Mouse (Mus musculus) left cerebral cortex, adult 6 months (tissue): Measurements from ENCODE around the gene Dbi. TPM values are rescaled to one million over a fixed set of nuclear protein-coding genes. Genes with fewer than 3 reads are reported as not detected.

Experiments used
- long read RNA-seq, 2 experiments: library from polyadenylated mRNA; unstranded; transcript quantifications; one replicate each; pipeline ENCODE4 v2.0.0; 2019 to 2020
- polyA plus RNA-seq: library from polyadenylated mRNA; unstranded; fragments of <200 nt; fragmentation: Nextera tagmentation; gene quantifications from 2 replicates; pipeline ENCODE4 v1.2.3, GENCODE M21; 2021

Gene Dbi
- polyA plus RNA-seq = 1,513 and 1,709 TPM in 2 replicates
- long read RNA-seq, experiment 1, transcript Dbi-201 (4 exons, 569 nt) = major isoform, 166 of 176 reads
- long read RNA-seq, experiment 1, partial matches to known transcripts = 0 of 176 reads
- long read RNA-seq, experiment 1, other reads (novel, unspliced or antisense) = 5 of 176 reads
- long read RNA-seq, experiment 2, transcript Dbi-207 (4 exons, 491 nt) = minor isoform, 5 of 943 reads
- long read RNA-seq, experiment 2, transcript Dbi-201 (4 exons, 569 nt) = major isoform, 917 of 943 reads
- long read RNA-seq, experiment 2, transcript Dbi-202 (3 exons, 504 nt) = minor isoform, 9 of 943 reads
- long read RNA-seq, experiment 2, partial matches to known transcripts = 1 of 943 reads
- long read RNA-seq, experiment 2, other reads (novel, unspliced or antisense) = 7 of 943 reads

GRCm38 (mm10) chr1:120120969-120121811 lies at the start of gene Dbi, which contains the start of gene 3110009E18Rik:
Dbi (minus strand) TSS chr1:120121078.
3110009E18Rik (plus strand) TSS chr1:120121187.

GRCm38 (mm10) chr1:120073519-120074306 lies 47.2 kb downstream of the Dbi start, which contains the start of gene Tmem37:
Tmem37 (minus strand) TSS chr1:120074074.

Other genes with a start within 250 kb of the Dbi start
- 4.0 and 4.8 TPM in 2 replicates for gene Tmem177, start 207.9 kb downstream of the Dbi start, polyA plus RNA-seq
- 0.23 and 0.66 TPM in 2 replicates for gene Cfap221, start 123.8 kb downstream of the Dbi start, polyA plus RNA-seq
- gene Sctr, start 114.2 kb downstream of the Dbi start, polyA plus RNA-seq = 0.21 TPM in 2 replicates
- gene Tmem37, start 47.0 kb downstream of the Dbi start, polyA plus RNA-seq = 3.3 and 3.9 TPM in 2 replicates
- gene 3110009E18Rik, start 109 bp upstream of the Dbi start, polyA plus RNA-seq = 11.2 and 13.7 TPM in 2 replicates
- gene Steap3, start 151.6 kb upstream of the Dbi start, polyA plus RNA-seq = 4.7 and 5.5 TPM in 2 replicates
- gene C1ql2, start 219.5 kb upstream of the Dbi start, polyA plus RNA-seq = 2.1 and 3.5 TPM in 2 replicates